Mouse (Mus musculus) kidney, embryonic 16.5 days (tissue): Measurements from ENCODE around the gene Gm4858. TPM values are rescaled to one million over a fixed set of nuclear protein-coding genes. Genes with fewer than 3 reads are reported as not detected.
A peak's percentile ranks its signal among the peaks of the same experiment; 100 is the strongest.
"Not testable (repeated sequence)": the region's sequence is repeated elsewhere in the genome, so short reads cannot be mapped to it uniquely, and the experiment has no call there.

Source experiments
- ATAC-seq: fragments of 200-750 bp; cut with Nextera tagmentation; 2 replicates; pipeline ENCODE4 v1.8.0; 2017; ENCODE audit warnings: moderate TSS enrichment; ENCODE audit not compliant: low FRiP score, low TSS enrichment
- H3K27ac ChIP-seq: fragments of 300-500 bp; sonication (generic); 2 replicates; pipeline ENCODE4 v1.5.1; 2014; ENCODE audit warnings: low read length
- H3K27me3 ChIP-seq: fragments of 300-500 bp; sonication (generic); 2 replicates; pipeline ENCODE4 v1.6.1; 2014; ENCODE audit warnings: low read length, control low read depth, mixed read lengths; ENCODE audit not compliant: insufficient read depth
- H3K36me3 ChIP-seq: fragments of 300-500 bp; sonication (generic); 2 replicates; pipeline ENCODE4 v1.6.1; 2014; ENCODE audit warnings: low read length, control low read depth, mixed read lengths; ENCODE audit not compliant: insufficient read depth
- H3K4me1 ChIP-seq: fragments of 300-500 bp; sonication (generic); 2 replicates; pipeline ENCODE4 v1.6.1; 2014; ENCODE audit warnings: low read length, control low read depth, mixed read lengths; ENCODE audit not compliant: insufficient read depth
- H3K4me2 ChIP-seq: fragments of 300-500 bp; sonication (generic); replicated peaks from 2 replicates; pipeline ENCODE4 v1.6.1; 2014; ENCODE audit warnings: low read depth, low read length
- H3K4me3 ChIP-seq: fragments of 300-500 bp; sonication (generic); 2 replicates; pipeline ENCODE4 v1.5.1; 2014; ENCODE audit warnings: mild to moderate bottlenecking, low read length
- H3K9ac ChIP-seq: fragments of 300-500 bp; sonication (generic); replicated peaks from 2 replicates; pipeline ENCODE4 v1.6.1; 2014; ENCODE audit warnings: low read length
- H3K9me3 ChIP-seq: fragments of 300-500 bp; sonication (generic); 2 replicates; pipeline ENCODE4 v1.6.1; 2016; ENCODE audit warnings: low read length, control low read depth
- WGBS: fragments of 180-500 bp; shearing (Covaris S2); extraction: QIAGEN DNeasy Blood & Tissue Kit; methylation state at CpG from one replicate; pipeline ENCODE4 v1.1.7; 2014; 5-methylcytosine and 5-hydroxymethylcytosine counted together
- polyA plus RNA-seq: library from polyadenylated mRNA; unstranded; fragments of >200 nt; fragmentation: Nextera tagmentation; extraction: Ambion mirVana; gene quantifications from 2 replicates; pipeline ENCODE4 v1.2.1, GENCODE M21; 2015

Gm4858 gene
- polyA plus RNA-seq: not detected in 2 replicates

GRCm38 (mm10) chr3:93068523-93068922 lies at the start of gene Gm4858:
TSS of gene Gm4858 (plus strand) at chr3:93068823.
- not testable (repeated sequence) for H3K27ac ChIP-seq, H3K9ac ChIP-seq, H3K36me3 ChIP-seq, H3K4me2 ChIP-seq, H3K4me3 ChIP-seq, H3K27me3 ChIP-seq, H3K9me3 ChIP-seq, ATAC-seq, H3K4me1 ChIP-seq

GRCm38 (mm10) chr3:93018960-93019359 lies 49.7 kb upstream of the Gm4858 start, which contains the start of gene Lce1m:
TSS of gene Lce1m (minus strand) at chr3:93019060.
- 94% methylated on average over 2 of the region's 2 CpGs for WGBS
- H3K9me3 ChIP-seq: no peaks in the 10 kb centered on the region
- no peak for ATAC-seq

GRCm38 (mm10) chr3:93021171-93021570 lies 47.5 kb upstream of the Gm4858 start:
- Histone ChIP-seq H3K9ac (no peak overlapping the region), H3K4me2 (no peak overlapping the region), H3K9me3 (no peaks in the 10 kb centered on the region), H3K4me1 (no peaks in the 10 kb centered on the region), H3K36me3 (no peaks in the 10 kb centered on the region), H3K27ac (no peak overlapping the region), H3K4me3 (no peak overlapping the region), H3K27me3 (no peaks in the 10 kb centered on the region)
- WGBS: 94% methylated on average over 1 of the region's 1 CpGs
- no peak for ATAC-seq

More at GRCm38 (mm10) chr3:93018960-93019359, 49.7 kb upstream of the Gm4858 start, which contains the start of gene Lce1m:
- no peak within 1 kb of the TSS for H3K27ac ChIP-seq
- no peak within 1 kb of the TSS for H3K4me2 ChIP-seq
- 0 out of 2 replicates have a peak, but pooled peaks cover 3% of the 10 kb centered on the region for H3K4me1 ChIP-seq
- no peak within 1 kb of the TSS for H3K9ac ChIP-seq
- no peaks in the 10 kb centered on the region for H3K36me3 ChIP-seq
- H3K4me3 ChIP-seq: no peak within 1 kb of the TSS
- no peaks in the 10 kb centered on the region for H3K27me3 ChIP-seq

GRCm38 (mm10) chr3:93023411-93024184 lies 45.0 kb upstream of the Gm4858 start:
- Histone ChIP-seq H3K27me3 (no peaks in the 10 kb centered on the region), H3K4me1 (no peaks in the 10 kb centered on the region), H3K9ac (no peak overlapping the region), H3K4me3 (no peak overlapping the region), H3K36me3 (no peaks in the 10 kb centered on the region), H3K27ac (no peak overlapping the region), H3K4me2 (no peak overlapping the region), H3K9me3 (no peaks in the 10 kb centered on the region)
- ATAC-seq: peak; percentile 87
- WGBS: 55% methylated on average over 3 of the region's 3 CpGs

GRCm38 (mm10) chr3:93025486-93025885 lies 43.1 kb upstream of the Gm4858 start:
- H3K4me2 ChIP-seq: no peak overlapping the region
- no peaks in the 10 kb centered on the region for H3K36me3 ChIP-seq
- H3K4me1 ChIP-seq: no peaks in the 10 kb centered on the region
- no peaks in the 10 kb centered on the region for H3K27me3 ChIP-seq
- H3K9me3 ChIP-seq: no peaks in the 10 kb centered on the region
- no peak overlapping the region for H3K4me3 ChIP-seq
- no peak for ATAC-seq
- no peak overlapping the region for H3K27ac ChIP-seq
- no peak overlapping the region for H3K9ac ChIP-seq
- WGBS: 65% methylated on average over 2 of the region's 2 CpGs

GRCm38 (mm10) chr3:93031450-93031849 lies 37.2 kb upstream of the Gm4858 start:
- no peak overlapping the region for H3K27ac ChIP-seq
- 53% methylated on average over 5 of the region's 5 CpGs for WGBS
- no peaks in the 10 kb centered on the region for H3K4me1 ChIP-seq
- H3K9me3 ChIP-seq: no peaks in the 10 kb centered on the region
- H3K9ac ChIP-seq: no peak overlapping the region
- no peaks in the 10 kb centered on the region for H3K36me3 ChIP-seq
- no peaks in the 10 kb centered on the region for H3K27me3 ChIP-seq
- H3K4me3 ChIP-seq: no peak overlapping the region
- no peak overlapping the region for H3K4me2 ChIP-seq
- peak; percentile 69 for ATAC-seq

GRCm38 (mm10) chr3:93050182-93050581 lies 18.4 kb upstream of the Gm4858 start:
- no peak overlapping the region for H3K4me2 ChIP-seq
- H3K4me1 ChIP-seq: no peaks in the 10 kb centered on the region
- H3K27ac ChIP-seq: no peak overlapping the region
- no peaks in the 10 kb centered on the region for H3K36me3 ChIP-seq
- H3K9me3 ChIP-seq: no peaks in the 10 kb centered on the region
- no peak overlapping the region for H3K9ac ChIP-seq
- H3K4me3 ChIP-seq: no peak overlapping the region
- no peak for ATAC-seq
- no peaks in the 10 kb centered on the region for H3K27me3 ChIP-seq
- 83% methylated on average over 1 of the region's 1 CpGs for WGBS

- Histone ChIP-seq H3K9me3 (no peaks in the 10 kb centered on the region), H3K36me3 (no peaks in the 10 kb centered on the region), H3K27me3 (no peaks in the 10 kb centered on the region), H3K27ac (no peak overlapping the region), H3K4me3 (no peak overlapping the region), H3K4me2 (no peak overlapping the region), H3K4me1 (no peaks in the 10 kb centered on the region), H3K9ac (no peak overlapping the region)
- WGBS: 56% methylated on average over 10 of the region's 10 CpGs
- ATAC-seq: peak; percentile 49; the same call in 1 of the 2 replicates
These were observed 15.7 kb upstream of the Gm4858 start for GRCm38 (mm10) chr3:93052826-93053474.

- Histone ChIP-seq H3K27ac (no peak overlapping the region), H3K4me1 (no peaks in the 10 kb centered on the region), H3K9ac (no peak overlapping the region), H3K4me3 (no peak overlapping the region), H3K9me3 (no peaks in the 10 kb centered on the region), H3K36me3 (no peaks in the 10 kb centered on the region), H3K4me2 (no peak overlapping the region), H3K27me3 (no peaks in the 10 kb centered on the region)
- WGBS: 70% methylated on average over 2 of the region's 2 CpGs
- 0 out of 2 replicates have a peak, but pooled peaks have one; percentile 39 for ATAC-seq
These were observed 18.0 kb downstream of the Gm4858 start for GRCm38 (mm10) chr3:93086631-93087030.

- not testable (repeated sequence) for H3K4me1 ChIP-seq, H3K27me3 ChIP-seq, H3K9me3 ChIP-seq, H3K4me2 ChIP-seq, H3K36me3 ChIP-seq, H3K27ac ChIP-seq, H3K4me3 ChIP-seq, H3K9ac ChIP-seq
- 0 out of 2 replicates have a peak, but pooled peaks have one; percentile 57 for ATAC-seq
- 33% methylated on average over 1 of the region's 1 CpGs for WGBS
These were observed 25.0 kb downstream of the Gm4858 start for GRCm38 (mm10) chr3:93093581-93093980.
